Mouse (Mus musculus) neural tube, embryonic 10.5 days (tissue): ENCODE data around the gene Slc25a22.
A peak's percentile ranks its signal among the peaks of the same experiment; 100 is the strongest.

ENCODE experiments used
- DNase-seq: peaks from one replicate; pipeline ENCODE4 v3.0.0-alpha.2; 2017; ENCODE audit warnings: low spot score; ENCODE audit errors: extremely low spot score

Slc25a22 gene

GRCm38 (mm10) chr7:141435856-141436522, 1.7 kb downstream of the Slc25a22 start:
- DNase-seq = no peak

- DNase-seq = peak; percentile 51
These were observed 2.4 kb downstream of the Slc25a22 start for GRCm38 (mm10) chr7:141435129-141435855.

GRCm38 (mm10) chr7:141434464-141434863, 3.2 kb downstream of the Slc25a22 start:
- peak; percentile 54 for DNase-seq

- DNase-seq = no peak
These were observed 3.9 kb downstream of the Slc25a22 start for GRCm38 (mm10) chr7:141433517-141434400.

GRCm38 (mm10) chr7:141432741-141433516, 4.8 kb downstream of the Slc25a22 start:
- no peak for DNase-seq

GRCm38 (mm10) chr7:141432186-141432611, 5.5 kb downstream of the Slc25a22 start:
- DNase-seq = no peak

GRCm38 (mm10) chr7:141431434-141432185, 6.1 kb downstream of the Slc25a22 start:
- no peak for DNase-seq

GRCm38 (mm10) chr7:141430585-141431240, 7.0 kb downstream of the Slc25a22 start:
- no peak for DNase-seq

GRCm38 (mm10) chr7:141429840-141430584, 7.7 kb downstream of the Slc25a22 start:
- no peak for DNase-seq

- DNase-seq = peak; percentile 66
These were observed 8.4 kb downstream of the Slc25a22 start, which contains the start of gene Cend1 for GRCm38 (mm10) chr7:141429310-141429709. Gene Cend1 (minus strand): TSS chr7:141429491.

- no peak for DNase-seq
These were observed 9.0 kb downstream of the Slc25a22 start for GRCm38 (mm10) chr7:141428701-141429100.

GRCm38 (mm10) chr7:141426948-141427730, 10.6 kb downstream of the Slc25a22 start:
- DNase-seq = no peak

GRCm38 (mm10) chr7:141423811-141424210, 13.9 kb downstream of the Slc25a22 start:
- no peak for DNase-seq

- DNase-seq = no peak
These were observed 17.5 kb downstream of the Slc25a22 start for GRCm38 (mm10) chr7:141420030-141420702.

GRCm38 (mm10) chr7:141418970-141419369, 18.7 kb downstream of the Slc25a22 start:
- DNase-seq = no peak

GRCm38 (mm10) chr7:141417731-141418681, 19.7 kb downstream of the Slc25a22 start:
- DNase-seq = no peak
